Mouse (Mus musculus) heart, adult 2 months (tissue): ENCODE results near the gene Ptger2.

Source experiments
- CTCF ChIP-seq: fragments of 200-600 bp; IDR thresholded peaks from 2 replicates; pipeline ENCODE4 v1.8.1; 2022; ENCODE audit warnings: antibody characterized with exemption, mild to moderate bottlenecking, moderate library complexity
- POLR2A ChIP-seq: fragments of 200-500 bp; IDR thresholded peaks from 2 replicates; pipeline ENCODE4 v1.6.1; 2011; ENCODE audit warnings: mild to moderate bottlenecking, low read depth, low read length, control low read depth; ENCODE audit not compliant: insufficient read depth

DNA sequence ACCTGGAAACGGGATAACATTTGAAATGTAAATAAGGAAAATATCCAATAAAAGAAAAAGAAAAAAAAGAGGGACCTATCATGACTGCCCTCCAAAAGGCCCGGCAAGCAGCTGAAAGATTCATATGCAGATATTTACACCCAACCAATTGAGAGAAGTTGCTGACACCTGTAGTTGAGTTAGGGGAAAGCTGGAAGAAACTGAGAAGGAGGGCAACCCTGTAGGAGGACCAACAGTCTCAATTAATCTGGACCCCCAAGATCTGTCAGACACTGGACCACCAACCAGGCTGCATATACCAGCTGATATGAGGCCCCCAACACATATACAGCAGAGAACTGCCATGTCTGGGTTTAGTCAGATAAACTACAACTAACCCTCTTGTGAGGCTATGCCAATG is 60.1 kb downstream of the Ptger2 start:
- no peak for TF ChIP-seq POLR2A
- TF ChIP-seq CTCF: no peak
